Mouse (Mus musculus): ENCODE results near the gene Prph. TPM values are rescaled to one million over a fixed set of nuclear protein-coding genes. Genes with fewer than 3 reads are reported as not detected.

Prph gene
- total RNA-seq (2021), result 10 to 100 TPM; 24.0 to 59.0 TPM
- long read RNA-seq, experiment 1, transcript Prph-201 (9 exons, 1,757 nt), result major isoform, 42 of 55 reads
- long read RNA-seq, experiment 1, partial matches to known transcripts, result 3 of 55 reads
- long read RNA-seq, experiment 1, other reads (novel, unspliced or antisense), result 8 of 55 reads
- long read RNA-seq, experiment 2, transcript Prph-201 (9 exons, 1,757 nt), result major isoform, 26 of 42 reads
- long read RNA-seq, experiment 2, partial matches to known transcripts, result 6 of 42 reads
- long read RNA-seq, experiment 2, other reads (novel, unspliced or antisense), result 9 of 42 reads

DNA sequence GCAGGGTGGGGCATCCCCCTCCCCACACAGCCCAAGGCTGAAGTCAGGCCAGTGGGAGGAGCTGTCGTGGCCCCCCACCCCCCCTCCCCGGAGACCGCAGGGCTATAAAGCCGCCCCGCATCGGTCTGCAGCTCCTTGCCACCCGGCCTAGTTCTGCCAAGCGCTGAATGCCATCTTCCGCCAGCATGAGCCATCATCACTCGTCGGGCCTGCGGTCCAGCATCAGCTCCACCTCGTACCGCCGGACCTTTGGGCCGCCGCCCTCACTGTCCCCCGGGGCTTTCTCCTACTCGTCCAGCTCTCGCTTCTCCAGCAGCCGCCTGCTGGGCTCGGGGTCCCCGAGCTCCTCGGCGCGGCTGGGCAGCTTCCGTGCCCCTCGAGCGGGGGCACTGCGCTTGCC lies at the start of gene Prph:
Prph (plus strand) TSS at position 135 of the 400 bp plus-strand sequence.
- DNase-seq, result peak; percentile 25

DNA sequence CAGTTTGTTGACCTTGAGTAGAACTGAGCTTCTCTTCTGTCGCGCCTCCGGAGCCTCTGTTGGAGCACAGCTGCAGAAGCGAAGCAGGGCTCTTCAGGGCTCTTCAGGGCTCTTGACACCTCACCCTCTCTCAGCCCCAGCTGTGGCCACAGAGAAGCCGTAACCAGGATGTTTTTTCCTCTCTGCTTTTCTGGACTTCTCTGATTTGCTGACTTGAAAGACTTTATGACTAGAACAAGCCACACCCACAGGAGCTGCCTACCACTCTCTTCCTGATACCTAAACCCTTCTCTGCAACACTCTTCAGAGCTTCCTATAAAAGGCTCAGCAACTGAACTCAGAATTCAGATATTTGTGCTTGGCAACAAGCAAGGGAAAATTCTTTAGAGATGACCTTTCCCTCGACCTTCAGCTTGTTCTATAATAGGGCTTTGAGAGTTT lies 46.2 kb upstream of the Prph start:
- no peak for DNase-seq

DNA sequence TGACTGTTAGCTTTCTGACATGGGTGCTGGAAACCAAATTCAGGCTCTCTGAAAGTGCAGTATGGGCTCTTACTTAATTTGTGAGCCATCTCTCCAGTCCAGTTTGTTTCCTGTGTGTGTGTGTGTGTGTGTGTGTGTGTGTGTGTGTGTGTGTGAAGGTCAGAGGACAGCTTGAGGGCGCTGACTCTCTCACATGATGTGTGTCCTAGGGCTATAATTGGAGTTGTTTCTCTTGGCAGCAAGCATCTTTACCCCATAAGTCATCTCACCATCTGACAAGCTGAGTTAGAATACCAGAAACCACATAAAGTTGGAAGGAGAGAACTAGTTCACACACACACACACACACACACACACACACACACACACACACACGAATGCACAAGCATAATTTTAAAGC lies 44.1 kb upstream of the Prph start:
- no peak for DNase-seq

GRCm38 (mm10) chr15:99011946-99012345 lies 43.0 kb upstream of the Prph start:
- DNase-seq, result no peak

- no peak for DNase-seq
Measured at GRCm38 (mm10) chr15:99014496-99015030, 40.4 kb upstream of the Prph start.

DNA sequence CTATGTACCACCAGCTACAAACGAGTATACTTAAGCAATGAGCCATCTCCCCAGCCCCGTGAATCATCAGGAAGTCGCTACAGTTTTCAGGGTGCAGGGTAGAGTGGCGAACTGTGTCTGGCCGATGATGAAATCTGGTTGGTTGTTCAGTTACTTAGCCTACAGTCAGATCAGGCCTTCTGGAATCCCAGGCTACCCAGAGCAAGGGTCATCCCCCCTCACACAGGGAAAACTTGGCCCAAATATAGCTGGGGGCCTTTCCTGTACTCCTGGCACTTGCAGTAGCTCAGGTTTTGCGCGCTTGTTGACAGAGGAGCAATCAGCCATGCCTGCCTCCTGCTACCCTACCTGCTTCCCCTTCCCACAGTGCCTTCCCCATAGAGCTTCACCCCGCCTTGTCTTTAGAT lies 37.6 kb upstream of the Prph start:
- no peak for DNase-seq

DNA sequence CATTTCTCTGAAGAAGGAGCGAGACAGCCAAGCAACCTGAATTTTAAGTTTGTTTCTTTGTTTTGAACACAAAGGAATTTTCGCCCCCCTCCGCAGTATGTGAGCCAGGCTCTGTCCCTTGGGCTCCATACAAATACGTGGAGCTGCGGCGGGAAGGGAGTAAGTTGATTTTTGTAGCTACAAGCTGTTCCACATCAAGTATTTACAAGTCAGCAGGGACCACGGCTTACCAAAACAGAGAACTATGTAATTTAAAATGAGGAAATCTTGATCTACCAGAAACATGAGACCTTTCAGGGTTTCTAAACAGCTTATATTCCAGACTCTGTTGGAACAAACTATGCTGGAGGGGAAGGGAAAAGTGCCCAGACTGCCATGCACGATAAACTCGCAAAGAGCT lies 37.0 kb upstream of the Prph start:
- no peak for DNase-seq

DNA sequence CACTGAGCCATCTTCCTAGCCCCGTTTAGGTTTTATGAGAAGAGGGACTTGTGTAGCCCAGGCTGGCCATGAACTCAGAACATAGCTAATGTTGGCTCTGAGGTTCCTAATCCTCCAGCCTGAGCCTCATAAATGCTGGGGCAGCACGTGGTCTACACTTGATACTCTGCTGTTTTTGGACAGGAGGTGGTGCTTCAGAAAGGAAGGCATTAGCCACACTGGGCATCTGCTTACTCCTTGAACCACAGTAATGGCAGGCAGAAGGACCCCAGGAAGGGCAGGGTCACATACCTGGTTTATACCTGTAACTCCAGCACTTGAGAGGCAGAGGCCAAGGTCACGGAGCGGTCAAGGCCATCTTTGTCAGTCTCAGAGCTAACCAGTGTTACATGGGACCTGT lies 36.3 kb upstream of the Prph start:
- DNase-seq, result no peak

GRCm38 (mm10) chr15:99019436-99019835 lies 35.5 kb upstream of the Prph start:
- no peak for DNase-seq

DNA sequence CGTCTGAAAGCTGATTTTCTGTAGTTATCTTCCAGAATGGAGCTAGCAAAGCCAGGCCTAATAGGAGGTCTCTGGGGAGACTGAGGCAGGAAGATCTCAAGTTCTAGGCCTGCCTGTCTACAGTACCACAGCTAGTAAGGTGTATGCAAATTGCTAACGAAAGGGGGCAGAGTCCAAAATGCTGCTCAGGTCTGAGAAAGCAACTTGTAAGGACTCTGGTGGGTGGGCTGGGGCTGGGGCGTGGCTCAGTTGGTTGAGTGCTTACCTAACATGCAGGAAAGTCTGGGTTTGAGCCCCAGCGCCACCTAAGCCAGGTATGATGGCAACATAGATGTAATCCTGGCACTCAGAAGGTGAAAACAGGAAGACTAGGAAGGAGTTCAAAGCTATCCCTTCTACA lies 34.8 kb upstream of the Prph start:
- DNase-seq, result no peak

GRCm38 (mm10) chr15:99021255-99021654 lies 33.7 kb upstream of the Prph start:
- DNase-seq, result no peak

DNA sequence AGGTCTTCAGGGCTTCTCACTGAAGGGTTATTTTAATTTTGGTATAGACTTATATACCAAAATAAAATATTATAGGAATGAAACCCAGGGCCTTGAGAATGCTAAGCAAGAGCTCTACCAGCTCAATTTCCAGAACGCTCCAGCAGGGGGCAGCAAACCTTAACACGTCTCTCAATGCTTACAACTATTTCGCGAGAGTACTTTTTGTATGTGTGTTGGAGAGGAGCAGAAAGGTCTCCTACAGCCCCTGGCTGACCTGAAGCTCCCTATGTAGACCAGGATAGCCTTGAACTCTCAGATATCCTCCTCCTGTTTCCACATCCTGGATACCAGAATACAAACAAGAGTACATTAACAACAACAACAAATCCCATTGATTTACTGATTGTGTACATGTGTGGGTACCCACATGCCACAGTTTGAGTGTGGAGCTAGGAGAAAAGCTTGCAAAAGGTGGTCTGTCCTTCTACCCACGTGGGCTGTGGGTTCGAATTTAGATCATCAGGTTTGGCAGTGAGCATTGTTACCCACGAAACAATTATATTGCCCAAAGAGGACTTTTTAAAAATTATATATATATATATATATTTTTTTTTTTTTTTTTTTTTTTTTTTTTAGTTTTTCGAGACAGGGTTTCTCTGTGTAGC lies 30.2 kb upstream of the Prph start:
- DNase-seq, result peak; percentile 90

- no peak for DNase-seq
Measured at GRCm38 (mm10) chr15:99025414-99025813, 29.6 kb upstream of the Prph start.

DNA sequence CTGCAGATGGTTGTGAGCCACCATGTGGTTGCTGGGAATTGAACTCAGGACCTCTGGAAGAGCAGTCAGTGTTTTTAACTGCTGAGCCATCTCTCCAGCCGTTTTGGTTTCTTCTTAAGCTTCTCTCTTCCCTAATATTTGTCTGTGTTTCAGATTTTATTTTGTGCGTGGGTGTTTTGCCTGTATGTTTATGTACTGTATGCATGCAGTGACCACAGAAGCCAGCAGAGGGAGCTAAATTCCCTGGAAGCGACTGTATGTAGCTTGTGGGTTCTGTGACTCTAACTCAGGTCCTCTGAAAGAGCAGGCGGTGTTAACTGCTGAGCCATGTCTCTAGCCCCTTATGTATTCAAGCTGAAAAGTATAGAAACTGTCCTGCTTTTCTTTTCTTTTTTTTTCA lies 28.7 kb upstream of the Prph start:
- DNase-seq, result no peak

DNA sequence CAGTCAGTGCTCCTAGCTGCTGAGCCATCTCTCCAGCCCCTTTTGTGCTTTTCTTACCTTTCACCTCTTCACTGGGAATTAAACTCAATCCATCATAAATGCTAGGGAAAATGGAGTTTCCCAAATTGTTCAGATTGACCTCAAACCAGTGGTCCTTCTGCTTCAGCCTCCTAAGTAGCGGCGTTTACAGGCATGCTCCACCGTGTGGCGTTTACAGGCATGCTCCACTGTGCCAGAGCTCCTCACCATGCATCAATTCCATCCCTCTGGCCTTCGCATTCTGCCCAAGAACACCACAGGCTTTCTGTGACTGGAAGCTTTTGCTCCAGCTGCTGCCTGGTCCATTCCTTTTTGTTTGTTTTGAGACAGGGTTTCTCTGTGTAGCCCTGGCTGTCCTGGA lies 27.9 kb upstream of the Prph start:
- no peak for DNase-seq

DNA sequence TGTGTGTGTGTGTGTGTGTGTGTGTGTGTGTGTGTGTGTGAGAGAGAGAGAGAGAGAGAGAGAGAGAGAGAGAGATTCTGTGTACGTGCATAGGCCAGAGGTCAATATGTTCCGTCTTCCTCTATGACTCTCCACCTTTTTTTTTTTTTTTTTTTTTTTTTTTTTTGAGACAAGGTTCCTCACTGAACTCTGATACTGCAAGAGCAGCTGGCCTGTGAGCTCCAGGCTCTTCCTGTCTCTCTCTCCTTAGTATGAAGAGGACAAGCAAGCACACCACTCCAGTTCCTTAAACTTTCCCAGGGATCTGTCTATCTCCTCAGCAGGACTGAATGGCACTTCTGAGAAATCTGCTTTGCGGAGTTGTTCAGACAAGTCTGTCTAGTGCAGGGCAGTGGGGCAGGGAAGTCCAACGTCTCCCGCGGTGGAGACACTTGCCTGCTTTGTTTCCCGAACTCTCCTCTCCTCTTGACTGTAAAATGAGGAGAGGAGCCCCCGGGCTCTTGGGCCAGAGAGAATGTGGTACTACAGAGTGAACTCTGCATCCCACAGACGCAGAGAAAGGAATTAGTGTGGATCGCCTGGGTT lies 26.0 kb upstream of the Prph start:
- no peak for DNase-seq

DNA sequence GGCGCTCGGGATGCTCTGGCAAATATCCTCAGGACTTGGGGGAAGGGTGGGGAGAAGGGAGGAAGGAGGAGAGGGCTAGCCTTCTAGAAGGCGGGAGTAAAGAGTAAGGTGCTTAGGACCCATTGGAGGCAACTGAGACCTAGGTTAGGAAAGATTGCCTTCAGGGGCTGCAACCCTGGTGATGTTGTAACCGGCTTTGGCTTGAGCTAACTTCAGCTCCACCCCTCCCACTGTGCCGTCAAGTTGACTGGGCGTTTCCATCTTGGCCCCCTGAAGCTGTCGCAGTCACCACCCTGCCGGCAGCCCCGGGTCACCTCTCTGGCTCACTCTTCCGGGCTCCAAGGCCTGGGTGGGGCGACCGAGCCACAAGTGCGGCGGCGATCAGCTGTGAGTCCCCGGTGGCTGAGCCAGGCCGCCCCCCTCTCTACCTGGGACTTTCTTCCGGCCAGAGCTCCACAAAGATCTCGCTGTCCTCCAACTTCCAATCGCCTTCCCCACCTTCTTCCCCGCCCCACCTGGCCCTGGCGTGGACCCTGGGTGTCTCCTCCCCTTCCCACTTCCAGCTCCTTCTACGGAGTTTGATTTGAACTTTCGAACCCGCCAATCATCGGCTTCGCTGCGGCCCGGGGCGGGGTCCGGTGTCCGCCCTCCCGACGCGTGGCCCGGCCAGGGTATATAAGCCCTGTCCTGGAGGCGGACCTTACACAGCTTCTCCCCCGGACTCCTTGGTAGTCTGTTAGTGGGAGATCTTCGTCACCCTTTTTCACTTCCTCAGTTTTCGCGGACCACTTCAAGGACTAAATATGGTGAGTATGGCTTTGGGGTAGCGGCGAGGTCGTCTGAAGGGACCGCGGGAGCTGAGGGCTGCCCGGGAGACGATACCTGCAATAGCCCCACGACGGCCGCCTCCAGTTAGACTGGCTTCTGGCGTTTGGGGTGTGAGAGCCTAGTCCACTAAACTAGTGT lies 25.1 kb upstream of the Prph start, which contains the start of gene Tuba1c:
Tuba1c (plus strand) TSS at position 273 of the 966 bp plus-strand sequence.
- peak; percentile 97 for DNase-seq

DNA sequence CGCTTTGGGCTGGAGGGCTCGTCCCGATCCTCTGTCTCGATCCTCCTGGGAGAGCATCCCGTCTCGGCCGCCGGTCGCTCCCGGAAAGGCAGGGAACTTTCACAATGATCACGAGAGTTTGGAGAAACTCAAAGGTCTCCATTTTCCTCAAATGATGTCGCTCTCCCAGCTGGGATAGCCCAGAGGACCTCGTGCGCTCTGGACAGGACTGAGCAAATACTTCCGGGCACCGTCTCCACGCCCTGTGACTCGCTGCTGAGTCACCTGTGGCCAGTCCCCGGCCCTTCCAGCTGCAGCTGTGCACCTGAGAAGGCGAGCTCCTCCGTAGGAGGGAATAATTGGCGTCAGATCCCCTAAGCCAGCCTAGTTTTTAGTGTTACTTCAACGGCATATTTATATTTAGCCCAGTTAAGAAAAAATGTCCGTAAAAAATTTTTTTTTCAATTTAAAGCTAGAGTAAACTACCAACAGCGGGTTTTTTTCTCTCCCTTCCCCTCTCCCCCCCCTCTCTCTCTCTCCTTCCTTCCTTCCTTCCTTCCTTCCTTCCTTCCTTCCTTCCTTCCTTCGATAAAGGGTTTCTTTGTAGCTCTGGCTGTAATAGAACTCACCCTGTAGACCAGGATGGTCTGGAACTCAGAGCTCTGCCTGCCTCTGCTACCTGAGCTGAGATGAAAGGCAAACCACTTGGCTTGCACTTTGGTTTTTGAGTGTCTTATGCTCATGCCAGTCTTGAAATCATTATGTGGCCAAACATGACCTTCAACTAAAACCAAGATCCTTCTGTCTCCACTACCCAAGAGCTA lies 24.2 kb upstream of the Prph start:
- DNase-seq, result peak; percentile 78

DNA sequence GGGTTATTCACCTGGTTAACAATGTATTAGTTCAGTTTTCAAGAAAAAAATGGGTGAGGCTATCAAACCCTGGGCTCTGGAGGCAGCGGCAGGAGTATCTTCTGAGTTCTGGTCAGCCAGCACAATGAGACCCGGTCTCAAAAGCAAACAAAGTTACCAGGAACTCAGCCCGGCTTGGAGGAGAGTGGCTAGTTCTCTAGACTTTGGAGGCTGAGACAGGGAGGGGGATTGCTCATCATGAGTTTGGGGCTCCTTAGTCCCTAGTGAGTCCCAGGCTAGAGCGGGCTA lies 23.6 kb upstream of the Prph start:
- DNase-seq, result peak; percentile 19

DNA sequence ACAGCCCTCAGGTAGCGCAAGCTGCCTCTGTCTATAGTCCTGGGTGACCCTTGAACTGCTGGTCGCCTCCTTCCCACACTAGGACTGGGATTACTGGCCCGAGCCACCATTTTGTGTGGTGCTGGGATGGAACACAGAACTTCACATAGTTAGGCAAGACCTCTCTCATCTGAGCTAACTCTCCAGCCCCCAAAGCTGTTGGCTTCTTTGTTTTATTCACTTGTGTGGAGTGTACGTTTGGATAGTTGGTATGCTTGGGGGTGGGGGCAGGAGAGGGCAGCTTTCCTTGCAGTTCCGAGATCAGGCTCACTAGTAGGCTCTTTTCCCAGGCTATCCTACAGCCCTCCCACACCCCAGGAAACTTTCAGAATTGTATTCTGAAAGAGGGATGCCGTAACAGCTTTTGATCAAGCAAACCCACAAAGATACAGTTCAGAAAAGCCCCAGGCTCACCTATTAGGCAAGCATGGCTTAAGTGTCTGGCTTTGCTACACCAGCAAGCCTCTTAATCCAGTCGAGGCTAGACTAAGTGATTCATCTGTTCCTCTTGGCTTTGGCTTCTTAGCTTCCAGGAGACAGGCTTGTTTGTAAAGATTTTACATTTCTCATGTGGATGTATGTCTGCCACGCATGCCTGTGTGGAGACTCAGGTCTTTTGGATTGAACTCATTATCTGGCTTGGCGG lies 22.8 kb upstream of the Prph start:
- DNase-seq, result peak; percentile 13

- peak; percentile 57 for DNase-seq
Measured at GRCm38 (mm10) chr15:99032726-99033250, 22.2 kb upstream of the Prph start.

Data from adrenal gland, postnatal 10 days (tissue).